Mouse (Mus musculus): ENCODE measurements around the gene Ell3. TPM values are rescaled to one million over a fixed set of nuclear protein-coding genes. Genes with fewer than 3 reads are reported as not detected.
A peak's percentile ranks its signal among the peaks of the same experiment; 100 is the strongest.

Gene Ell3
- total RNA-seq, 2 experiments from 2014 or later, result not detected

GRCm38 (mm10) chr2:121408160-121408559, 35.9 kb downstream of the Ell3 start:
- DNase-seq (ENCODE audit: extremely low spot score in 1 of 2, low spot score in 1 of 2), result peak in 1 of 2 experiments; percentile 21

DNA sequence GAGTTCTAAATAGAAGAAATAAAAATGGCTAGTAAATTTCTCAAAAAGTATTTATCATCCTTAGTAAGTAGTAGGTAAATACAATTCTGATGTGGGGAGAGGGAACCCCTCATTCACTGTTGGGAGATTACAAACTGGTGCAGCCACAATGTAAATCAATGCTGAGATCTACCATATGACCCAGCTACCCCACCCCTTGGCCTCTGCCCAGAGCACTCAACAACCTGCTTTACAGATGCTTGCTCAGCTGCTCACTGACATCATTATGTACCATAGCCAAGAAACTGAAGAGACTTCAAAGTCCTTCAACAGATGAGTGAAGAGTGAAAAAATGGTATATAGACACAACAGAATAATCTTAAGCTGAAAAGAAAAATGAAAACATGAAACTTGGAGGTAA, 40.8 kb downstream of the Ell3 start:
- no peak for DNase-seq (ENCODE audit: extremely low spot score in 1 of 2, low spot score in 1 of 2)

GRCm38 (mm10) chr2:121396624-121397023, 47.5 kb downstream of the Ell3 start:
- DNase-seq (ENCODE audit: extremely low spot score in 1 of 2, low spot score in 1 of 2), result peak; percentile 65 to 99

Small RNA genes lying within 50 kb of the gene (microRNA-seq; reads per million reads assigned to microRNA genes)
- gene Gm22953, result 0 reads per million in 2 experiments

Other genes with a start within 250 kb of the Ell3 start
- gene Trp53bp1, start 172.9 kb downstream of the Ell3 start, total RNA-seq (2021), result 100 to 1,000 TPM; 130 to 154 TPM
- 100 to 1,000 TPM; 513 to 580 TPM for gene Map1a, start 154.7 kb downstream of the Ell3 start, total RNA-seq (2021)
- gene Ppip5k1, start 88.9 kb downstream of the Ell3 start, total RNA-seq (2021), result 100 to 1,000 TPM in 1 of 2 experiments, 10 to 100 TPM in 1; 85.1 to 111 TPM
- 100 to 1,000 TPM; 369 to 418 TPM for gene Ckmt1, start 86.6 kb downstream of the Ell3 start, total RNA-seq (2021)
- under 1 TPM; 0.42 to 0.92 TPM for gene Strc, start 57.1 kb downstream of the Ell3 start, total RNA-seq (2021)
- 100 to 1,000 TPM; 182 to 206 TPM for gene Pdia3, start 30.5 kb downstream of the Ell3 start, total RNA-seq (2021)
- 1 to 10 TPM; 3.4 to 5.9 TPM for gene Catsper2, start 30.5 kb downstream of the Ell3 start, total RNA-seq (2021)
- 100 to 1,000 TPM; 159 to 194 TPM for gene Serf2, start 4.9 kb upstream of the Ell3 start, total RNA-seq (2021)
- gene Hypk, start 9.0 kb upstream of the Ell3 start, total RNA-seq (2021), result 10 to 100 TPM; 24.0 to 26.6 TPM
- under 1 TPM; 0.63 to 0.64 TPM for gene Serinc4, start 12.5 kb upstream of the Ell3 start, total RNA-seq (2021)
- 10 to 100 TPM; 40.9 to 43.9 TPM for gene Mfap1b, start 29.8 kb upstream of the Ell3 start, total RNA-seq (2021)
- gene Mfap1a, start 62.4 kb upstream of the Ell3 start, total RNA-seq (2021), result 10 to 100 TPM; 31.2 to 34.0 TPM
- gene Wdr76, start 62.4 kb upstream of the Ell3 start, total RNA-seq (2021), result 1 to 10 TPM; 3.1 to 3.5 TPM

Measured in layer of hippocampus, postnatal 25 days (tissue).